Mouse (Mus musculus): ENCODE measurements around the gene Ces4a.

- TF ChIP-seq CTCF (IDR thresholded peaks at IDR 0.05) (no peak), EP300 (IDR thresholded peaks at IDR 0.05; ENCODE audit: insufficient read depth, low read depth, low read length) (no peak)
Observed at GRCm38 (mm10) chr8:105178211-105178800, 46.7 kb downstream of the Ces4a start.

All from heart, adult 2 months (tissue).